Mouse (Mus musculus): ENCODE results near the gene Il33. TPM values are rescaled to one million over a fixed set of nuclear protein-coding genes. Genes with fewer than 3 reads are reported as not detected.

The Il33 gene
- polyA plus RNA-seq, 1 experiment from 2014 or later, result 7.2 TPM

DNA sequence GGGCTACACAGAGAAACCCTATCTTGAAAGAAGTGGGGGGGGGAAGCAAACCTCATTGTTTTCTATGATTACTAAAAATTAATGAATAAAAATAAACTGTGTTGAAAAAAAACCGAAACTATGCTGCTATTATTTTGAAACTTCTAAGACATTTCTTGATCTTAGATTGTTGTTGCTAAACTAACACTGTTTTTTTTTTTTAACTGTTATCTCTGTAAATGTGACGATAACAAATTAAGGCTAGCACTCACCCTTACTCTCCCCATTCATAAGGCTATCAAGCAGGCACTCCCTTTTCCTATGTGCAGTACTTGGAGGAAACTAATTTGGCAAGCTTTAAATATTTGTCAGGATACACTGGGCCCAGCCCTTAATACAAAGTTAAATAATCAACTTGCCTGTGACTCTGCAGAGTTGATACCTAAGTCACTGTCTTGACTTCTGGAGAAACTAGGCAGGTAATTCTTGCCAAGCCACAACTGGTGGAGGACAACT, 38.7 kb downstream of the Il33 start:
- 91% methylated on average over 2 of the region's 2 CpGs for WGBS

GRCm38 (mm10) chr19:29967960-29968359, 43.0 kb downstream of the Il33 start:
- WGBS, result 89% methylated on average over 3 of the region's 3 CpGs
- Histone ChIP-seq H3K4me2 (ENCODE audit: low read length) (no peak overlapping the region), H3K4me3 (ENCODE audit: low read length) (no peak overlapping the region), H3K9me3 (ENCODE audit: control insufficient read depth, low read length) (peaks cover 4% of the 10 kb centered on the region; the same call in 1 of the 2 replicates), H3K27ac (ENCODE audit: low read depth, low read length) (no peak overlapping the region), H3K27me3 (replicated peaks; ENCODE audit: control insufficient read depth, insufficient read depth, low read length) (no peaks in the 10 kb centered on the region), H3K9ac (ENCODE audit: low read depth, low read length) (no peak overlapping the region), H3K4me1 (ENCODE audit: control insufficient read depth, insufficient read depth, low read depth, low read length) (no peaks in the 10 kb centered on the region), H3K36me3 (ENCODE audit: control insufficient read depth, insufficient read depth, low read length) (no peaks in the 10 kb centered on the region)
- no peak for ATAC-seq

More for the DNA sequence above, 38.7 kb downstream of the Il33 start:
- ATAC-seq, result no peak
- no peak overlapping the region for H3K27ac ChIP-seq (ENCODE audit: low read depth, low read length)
- no peak overlapping the region for H3K4me3 ChIP-seq (ENCODE audit: low read length)
- no peaks in the 10 kb centered on the region for H3K4me1 ChIP-seq (ENCODE audit: control insufficient read depth, insufficient read depth, low read depth, low read length)
- no peaks in the 10 kb centered on the region for H3K36me3 ChIP-seq (ENCODE audit: control insufficient read depth, insufficient read depth, low read length)
- H3K27me3 ChIP-seq (replicated peaks; ENCODE audit: control insufficient read depth, insufficient read depth, low read length), result no peaks in the 10 kb centered on the region
- no peak overlapping the region for H3K4me2 ChIP-seq (ENCODE audit: low read length)
- H3K9ac ChIP-seq (ENCODE audit: low read depth, low read length), result no peak overlapping the region
- peaks cover 4% of the 10 kb centered on the region; the same call in 1 of the 2 replicates for H3K9me3 ChIP-seq (ENCODE audit: control insufficient read depth, low read length)

DNA sequence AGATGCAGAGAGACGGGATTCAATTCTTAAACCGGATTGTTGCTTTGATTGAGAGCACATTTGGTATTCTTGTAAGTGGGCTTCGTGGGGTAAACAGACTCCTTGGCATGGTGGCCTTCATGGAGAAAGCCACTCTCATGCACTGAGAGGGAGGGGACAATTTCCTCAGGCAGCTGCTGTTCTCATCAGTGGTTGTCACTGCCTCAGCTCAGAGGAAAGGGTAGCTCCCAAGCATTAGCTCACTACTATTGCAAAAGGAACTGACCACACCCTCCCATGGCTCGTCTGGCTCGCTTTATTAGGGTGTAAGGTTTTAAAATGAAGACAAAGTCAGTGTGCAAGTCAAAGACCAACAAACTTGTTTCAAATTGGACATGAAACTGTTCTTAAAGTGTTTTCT, 48.5 kb downstream of the Il33 start:
- Histone ChIP-seq H3K4me3 (ENCODE audit: low read length) (no peak overlapping the region), H3K4me2 (ENCODE audit: low read length) (no peak overlapping the region), H3K9me3 (ENCODE audit: control insufficient read depth, low read length) (no peaks in the 10 kb centered on the region), H3K36me3 (ENCODE audit: control insufficient read depth, insufficient read depth, low read length) (no peaks in the 10 kb centered on the region), H3K4me1 (ENCODE audit: control insufficient read depth, insufficient read depth, low read depth, low read length) (no peaks in the 10 kb centered on the region), H3K9ac (ENCODE audit: low read depth, low read length) (no peak overlapping the region), H3K27ac (ENCODE audit: low read depth, low read length) (no peak overlapping the region), H3K27me3 (replicated peaks; ENCODE audit: control insufficient read depth, insufficient read depth, low read length) (no peaks in the 10 kb centered on the region)
- ATAC-seq, result no peak
- WGBS, result 77% methylated on average over 5 of the region's 5 CpGs

GRCm38 (mm10) chr19:29978847-29979246, 53.9 kb downstream of the Il33 start:
- Histone ChIP-seq H3K9ac (ENCODE audit: low read depth, low read length) (no peak overlapping the region), H3K4me1 (ENCODE audit: control insufficient read depth, insufficient read depth, low read depth, low read length) (no peaks in the 10 kb centered on the region), H3K4me2 (ENCODE audit: low read length) (no peak overlapping the region), H3K4me3 (ENCODE audit: low read length) (no peak overlapping the region), H3K27me3 (replicated peaks; ENCODE audit: control insufficient read depth, insufficient read depth, low read length) (no peaks in the 10 kb centered on the region), H3K36me3 (ENCODE audit: control insufficient read depth, insufficient read depth, low read length) (no peaks in the 10 kb centered on the region), H3K27ac (ENCODE audit: low read depth, low read length) (no peak overlapping the region), H3K9me3 (ENCODE audit: control insufficient read depth, low read length) (no peaks in the 10 kb centered on the region)
- 60% methylated on average over 2 of the region's 2 CpGs for WGBS
- ATAC-seq, result no peak

DNA sequence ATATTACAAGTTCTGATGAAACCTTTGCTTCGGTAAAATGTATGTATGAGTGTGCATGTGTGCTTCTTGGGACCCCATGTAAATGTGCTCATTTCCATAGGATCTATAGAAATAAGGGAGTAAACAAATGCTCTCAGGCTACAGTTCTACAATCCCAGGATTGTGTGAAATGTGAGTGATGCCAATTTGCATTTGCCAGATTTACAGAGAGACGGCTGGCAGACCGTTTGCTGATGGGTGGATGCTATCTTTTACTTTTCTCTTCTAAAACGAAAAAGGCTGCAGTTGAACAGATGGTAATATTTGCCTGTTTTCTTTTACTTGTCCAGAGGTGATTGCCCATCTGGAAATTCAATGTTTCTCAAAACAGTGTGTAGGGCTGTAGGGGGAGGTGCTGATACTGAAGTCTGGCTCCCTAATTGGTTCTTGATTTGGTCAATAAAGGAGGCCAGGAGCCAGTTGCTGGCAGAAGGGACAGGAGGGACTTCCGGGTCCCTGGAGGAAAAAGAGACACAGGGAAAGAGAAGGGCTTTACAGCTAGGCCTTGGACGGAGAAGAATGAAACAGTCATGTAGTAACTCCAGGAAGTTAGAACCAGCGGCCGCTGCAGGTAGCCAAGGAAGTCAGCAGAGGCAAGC, 54.7 kb downstream of the Il33 start:
- no peak overlapping the region for H3K4me3 ChIP-seq (ENCODE audit: low read length)
- H3K27me3 ChIP-seq (replicated peaks; ENCODE audit: control insufficient read depth, insufficient read depth, low read length), result no peaks in the 10 kb centered on the region
- H3K27ac ChIP-seq (ENCODE audit: low read depth, low read length), result no peak overlapping the region
- ATAC-seq, result no peak
- H3K9me3 ChIP-seq (ENCODE audit: control insufficient read depth, low read length), result no peaks in the 10 kb centered on the region
- no peak overlapping the region for H3K4me2 ChIP-seq (ENCODE audit: low read length)
- no peak overlapping the region for H3K9ac ChIP-seq (ENCODE audit: low read depth, low read length)
- H3K36me3 ChIP-seq (ENCODE audit: control insufficient read depth, insufficient read depth, low read length), result no peaks in the 10 kb centered on the region
- no peaks in the 10 kb centered on the region for H3K4me1 ChIP-seq (ENCODE audit: control insufficient read depth, insufficient read depth, low read depth, low read length)
- WGBS, result 82% methylated on average over 8 of the region's 8 CpGs

- no peaks in the 10 kb centered on the region for H3K9me3 ChIP-seq (ENCODE audit: control insufficient read depth, low read length)
- no peaks in the 10 kb centered on the region for H3K27me3 ChIP-seq (replicated peaks; ENCODE audit: control insufficient read depth, insufficient read depth, low read length)
- no peak overlapping the region for H3K4me2 ChIP-seq (ENCODE audit: low read length)
- 68% methylated on average over 16 of the region's 16 CpGs for WGBS
- H3K27ac ChIP-seq (ENCODE audit: low read depth, low read length), result no peak overlapping the region
- H3K4me1 ChIP-seq (ENCODE audit: control insufficient read depth, insufficient read depth, low read depth, low read length), result no peaks in the 10 kb centered on the region
- ATAC-seq, result no peak
- no peak overlapping the region for H3K4me3 ChIP-seq (ENCODE audit: low read length)
- no peaks in the 10 kb centered on the region for H3K36me3 ChIP-seq (ENCODE audit: control insufficient read depth, insufficient read depth, low read length)
- H3K9ac ChIP-seq (ENCODE audit: low read depth, low read length), result no peak overlapping the region
Measured at GRCm38 (mm10) chr19:29984208-29985005, 59.5 kb downstream of the Il33 start.

GRCm38 (mm10) chr19:29986464-29987091, 61.7 kb downstream of the Il33 start:
- Histone ChIP-seq H3K9ac (ENCODE audit: low read depth, low read length) (no peak overlapping the region), H3K27me3 (replicated peaks; ENCODE audit: control insufficient read depth, insufficient read depth, low read length) (no peaks in the 10 kb centered on the region), H3K36me3 (ENCODE audit: control insufficient read depth, insufficient read depth, low read length) (no peaks in the 10 kb centered on the region), H3K4me2 (ENCODE audit: low read length) (no peak overlapping the region), H3K27ac (ENCODE audit: low read depth, low read length) (no peak overlapping the region), H3K4me1 (ENCODE audit: control insufficient read depth, insufficient read depth, low read depth, low read length) (no peaks in the 10 kb centered on the region), H3K9me3 (ENCODE audit: control insufficient read depth, low read length) (no peaks in the 10 kb centered on the region), H3K4me3 (ENCODE audit: low read length) (no peak overlapping the region)
- 82% methylated on average over 12 of the region's 12 CpGs for WGBS
- ATAC-seq, result no peak

- Histone ChIP-seq H3K9me3 (ENCODE audit: control insufficient read depth, low read length) (no peaks in the 10 kb centered on the region), H3K36me3 (ENCODE audit: control insufficient read depth, insufficient read depth, low read length) (no peaks in the 10 kb centered on the region), H3K27ac (ENCODE audit: low read depth, low read length) (peak overlapping the region; percentile 12; the same call in 1 of the 2 replicates), H3K4me2 (ENCODE audit: low read length) (peak overlapping the region; percentile 30), H3K4me3 (ENCODE audit: low read length) (no peak overlapping the region), H3K27me3 (replicated peaks; ENCODE audit: control insufficient read depth, insufficient read depth, low read length) (no peaks in the 10 kb centered on the region), H3K4me1 (ENCODE audit: control insufficient read depth, insufficient read depth, low read depth, low read length) (peaks cover 4% of the 10 kb centered on the region; the same call in 1 of the 2 replicates), H3K9ac (ENCODE audit: low read depth, low read length) (0 out of 2 replicates have a peak overlapping the region, but pooled peaks have one; percentile 11)
- ATAC-seq, result peak; percentile 87
- WGBS, result 26% methylated on average over 12 of the region's 12 CpGs
Measured at GRCm38 (mm10) chr19:30000406-30001365, 75.8 kb downstream of the Il33 start.
